Mouse (Mus musculus) forelimb bud, embryonic 11.5 days (tissue): Measurements from ENCODE around the gene Gm28305.

Source experiments
- DNase-seq: peaks from one replicate; pipeline ENCODE4 v3.0.0-alpha.2; 2012; ENCODE audit warnings: low read depth, low spot score

The Gm28305 gene

GRCm38 (mm10) chr9:104040362-104040761 lies at the start of gene Gm28305:
TSS of gene Gm28305 (plus strand) at chr9:104040662.
- no peak for DNase-seq

- DNase-seq = peak; percentile 57
Measured at GRCm38 (mm10) chr9:103996496-103996895, 44.0 kb upstream of the Gm28305 start.

- DNase-seq = no peak
Measured at GRCm38 (mm10) chr9:104000601-104001000, 39.9 kb upstream of the Gm28305 start.

- peak; percentile 99 for DNase-seq
Measured at GRCm38 (mm10) chr9:104001921-104002859, 38.3 kb upstream of the Gm28305 start, which contains the start of gene Nphp3. TSS of gene Nphp3 (plus strand) at chr9:104002544.

- peak; percentile 82 for DNase-seq
Measured at GRCm38 (mm10) chr9:104002913-104003330, 37.5 kb upstream of the Gm28305 start.

GRCm38 (mm10) chr9:104014526-104014925 lies 25.9 kb upstream of the Gm28305 start:
- DNase-seq = no peak

- DNase-seq = no peak
Measured at GRCm38 (mm10) chr9:104021026-104021425, 19.4 kb upstream of the Gm28305 start.

- DNase-seq = no peak
Measured at GRCm38 (mm10) chr9:104027186-104027585, 13.3 kb upstream of the Gm28305 start.

GRCm38 (mm10) chr9:104029861-104030260 lies 10.6 kb upstream of the Gm28305 start:
- no peak for DNase-seq

GRCm38 (mm10) chr9:104034231-104034630 lies 6.2 kb upstream of the Gm28305 start:
- no peak for DNase-seq

- DNase-seq = no peak
Measured at GRCm38 (mm10) chr9:104034718-104035117, 5.7 kb upstream of the Gm28305 start.

- DNase-seq = peak; percentile 75
Measured at GRCm38 (mm10) chr9:104035261-104036015, 5.0 kb upstream of the Gm28305 start.

- DNase-seq = no peak
Measured at GRCm38 (mm10) chr9:104038266-104038665, 2.2 kb upstream of the Gm28305 start.

- DNase-seq = no peak
Measured at GRCm38 (mm10) chr9:104039031-104039695, 1.3 kb upstream of the Gm28305 start.

GRCm38 (mm10) chr9:104039742-104040141 lies 720 bp upstream of the Gm28305 start:
- no peak for DNase-seq

- DNase-seq = no peak
Measured at GRCm38 (mm10) chr9:104043676-104044075, 3.2 kb downstream of the Gm28305 start.

GRCm38 (mm10) chr9:104051028-104051427 lies 10.6 kb downstream of the Gm28305 start:
- no peak for DNase-seq

GRCm38 (mm10) chr9:104062430-104063243 lies 22.2 kb downstream of the Gm28305 start, which contains the start of gene Uba5:
TSS of gene Uba5 (minus strand) at chr9:104063134.
- no peak for DNase-seq

- DNase-seq = peak; percentile 91
Measured at GRCm38 (mm10) chr9:104063244-104063961, 22.9 kb downstream of the Gm28305 start, which contains the start of gene Acad11. TSS of gene Acad11 (plus strand) at chr9:104063377.

- DNase-seq = no peak
Measured at GRCm38 (mm10) chr9:104064571-104064970, 24.1 kb downstream of the Gm28305 start.
